Mouse (Mus musculus): ENCODE results near the gene Ednrb. TPM values are rescaled to one million over a fixed set of nuclear protein-coding genes. Genes with fewer than 3 reads are reported as not detected.

Gene Ednrb
- not detected in 2 replicates for total RNA-seq (2015; ENCODE audit: low replicate concordance)
- total RNA-seq (2017; ENCODE audit: low replicate concordance): 1.0 TPM in 1 of 2 replicates, not detected in the other

- ATAC-seq (replicated peaks; ENCODE audit: low FRiP score, poor library complexity, severe bottlenecking): no peak
Measured at GRCm38 (mm10) chr14:103844011-103844549, at the start of gene Ednrb. Gene Ednrb (minus strand): TSS chr14:103844402.

GRCm38 (mm10) chr14:103892411-103892938 is 48.3 kb upstream of the Ednrb start:
- no peak for ATAC-seq (replicated peaks; ENCODE audit: low FRiP score, poor library complexity, severe bottlenecking)

GRCm38 (mm10) chr14:103890761-103891160 is 46.6 kb upstream of the Ednrb start:
- no peak for ATAC-seq (replicated peaks; ENCODE audit: low FRiP score, poor library complexity, severe bottlenecking)

GRCm38 (mm10) chr14:103884892-103885575 is 40.8 kb upstream of the Ednrb start:
- ATAC-seq (replicated peaks; ENCODE audit: low FRiP score, poor library complexity, severe bottlenecking): no peak

GRCm38 (mm10) chr14:103882943-103883342 is 38.7 kb upstream of the Ednrb start:
- no peak for ATAC-seq (replicated peaks; ENCODE audit: low FRiP score, poor library complexity, severe bottlenecking)

- ATAC-seq (replicated peaks; ENCODE audit: low FRiP score, poor library complexity, severe bottlenecking): no peak
Measured at GRCm38 (mm10) chr14:103877117-103877516, 32.9 kb upstream of the Ednrb start.

- ATAC-seq (replicated peaks; ENCODE audit: low FRiP score, poor library complexity, severe bottlenecking): no peak
Measured at GRCm38 (mm10) chr14:103876598-103876997, 32.4 kb upstream of the Ednrb start.

GRCm38 (mm10) chr14:103866636-103867035 is 22.4 kb upstream of the Ednrb start:
- ATAC-seq (replicated peaks; ENCODE audit: low FRiP score, poor library complexity, severe bottlenecking): no peak

GRCm38 (mm10) chr14:103865226-103865625 is 21.0 kb upstream of the Ednrb start:
- ATAC-seq (replicated peaks; ENCODE audit: low FRiP score, poor library complexity, severe bottlenecking): no peak

GRCm38 (mm10) chr14:103850071-103850845 is 6.1 kb upstream of the Ednrb start:
- ATAC-seq (replicated peaks; ENCODE audit: low FRiP score, poor library complexity, severe bottlenecking): no peak

- no peak for ATAC-seq (replicated peaks; ENCODE audit: low FRiP score, poor library complexity, severe bottlenecking)
Measured at GRCm38 (mm10) chr14:103845716-103846115, 1.5 kb upstream of the Ednrb start.

- no peak for ATAC-seq (replicated peaks; ENCODE audit: low FRiP score, poor library complexity, severe bottlenecking)
Measured at GRCm38 (mm10) chr14:103844944-103845343, 742 bp upstream of the Ednrb start.

GRCm38 (mm10) chr14:103843371-103844001 is 716 bp downstream of the Ednrb start:
- ATAC-seq (replicated peaks; ENCODE audit: low FRiP score, poor library complexity, severe bottlenecking): no peak

- no peak for ATAC-seq (replicated peaks; ENCODE audit: low FRiP score, poor library complexity, severe bottlenecking)
Measured at GRCm38 (mm10) chr14:103842896-103843295, 1.3 kb downstream of the Ednrb start.

GRCm38 (mm10) chr14:103840436-103840835 is 3.8 kb downstream of the Ednrb start:
- no peak for ATAC-seq (replicated peaks; ENCODE audit: low FRiP score, poor library complexity, severe bottlenecking)

- no peak for ATAC-seq (replicated peaks; ENCODE audit: low FRiP score, poor library complexity, severe bottlenecking)
Measured at GRCm38 (mm10) chr14:103838887-103839286, 5.3 kb downstream of the Ednrb start.

GRCm38 (mm10) chr14:103834589-103834988 is 9.6 kb downstream of the Ednrb start:
- ATAC-seq (replicated peaks; ENCODE audit: low FRiP score, poor library complexity, severe bottlenecking): no peak

GRCm38 (mm10) chr14:103834147-103834546 is 10.1 kb downstream of the Ednrb start:
- ATAC-seq (replicated peaks; ENCODE audit: low FRiP score, poor library complexity, severe bottlenecking): no peak

GRCm38 (mm10) chr14:103832472-103832871 is 11.7 kb downstream of the Ednrb start:
- no peak for ATAC-seq (replicated peaks; ENCODE audit: low FRiP score, poor library complexity, severe bottlenecking)

GRCm38 (mm10) chr14:103831007-103831406 is 13.2 kb downstream of the Ednrb start:
- ATAC-seq (replicated peaks; ENCODE audit: low FRiP score, poor library complexity, severe bottlenecking): no peak

All from erythroid progenitor cell, adult 5-6 weeks (primary cell).